Mouse (Mus musculus): ENCODE data around the gene Tbc1d17.

- TF ChIP-seq POLR2A (IDR thresholded peaks at IDR 0.05; ENCODE audit: control insufficient read depth, extremely low read depth, insufficient read depth, low read length, poor library complexity) (no peak), CTCF (IDR thresholded peaks at IDR 0.05; ENCODE audit: borderline replicate concordance, control insufficient read depth, extremely low read depth, insufficient read depth, low read length, poor library complexity) (no peak)
These were observed 30.1 kb downstream of the Tbc1d17 start for GRCm38 (mm10) chr7:44818751-44819235.
